Mouse (Mus musculus) layer of hippocampus, postnatal 14 days (tissue): Measurements from ENCODE around the gene Kdm4b. TPM values are rescaled to one million over a fixed set of nuclear protein-coding genes. Genes with fewer than 3 reads are reported as not detected.
A peak's percentile ranks its signal among the peaks of the same experiment; 100 is the strongest.

Experiments used
- DNase-seq, 2 experiments: peaks; one replicate each; pipeline ENCODE4 v3.0.0; 2021 to 2022; ENCODE audit warnings: low spot score in 2 of 2, mixed read lengths in 1 of 2
- long read RNA-seq, 2 experiments: library from polyadenylated mRNA; stranded (forward); transcript quantifications; one replicate each; pipeline ENCODE4 v2.0.0; 2021
- total RNA-seq, 2 experiments: library from RNA; stranded (reverse); gene quantifications; 2 replicates each; pipeline ENCODE4 v1.2.3; 2021

Kdm4b gene
- 10 to 100 TPM; 79.7 to 84.5 TPM for total RNA-seq
- long read RNA-seq, experiment 1, full-length matches to known transcripts: 23 of 100 reads
- long read RNA-seq, experiment 1, partial matches to known transcripts: 27 of 100 reads
- long read RNA-seq, experiment 1, other reads (novel, unspliced or antisense): 50 of 100 reads
- long read RNA-seq, experiment 2, full-length matches to known transcripts: 16 of 92 reads
- long read RNA-seq, experiment 2, partial matches to known transcripts: 19 of 92 reads
- long read RNA-seq, experiment 2, other reads (novel, unspliced or antisense): 57 of 92 reads

GRCm38 (mm10) chr17:56325450-56326152, at the start of gene Kdm4b:
Kdm4b (plus strand) TSS chr17:56326062.
- peak; percentile 97 to 99 for DNase-seq

- peak; percentile 64 to 79 for DNase-seq
Measured at GRCm38 (mm10) chr17:56276643-56277566, 49.0 kb upstream of the Kdm4b start, which contains the start of gene Ticam1. Ticam1 (minus strand) TSS chr17:56276786.

GRCm38 (mm10) chr17:56277567-56277893, 48.3 kb upstream of the Kdm4b start:
- DNase-seq: no peak

- no peak for DNase-seq
Measured at GRCm38 (mm10) chr17:56278340-56278739, 47.5 kb upstream of the Kdm4b start.

GRCm38 (mm10) chr17:56279481-56280155, 46.2 kb upstream of the Kdm4b start:
- DNase-seq: no peak

GRCm38 (mm10) chr17:56281193-56281592, 44.7 kb upstream of the Kdm4b start:
- DNase-seq: no peak

- DNase-seq: peak in 1 of 2 experiments; percentile 67
Measured at GRCm38 (mm10) chr17:56282802-56283201, 43.1 kb upstream of the Kdm4b start.

GRCm38 (mm10) chr17:56283316-56283715, 42.5 kb upstream of the Kdm4b start:
- no peak for DNase-seq

GRCm38 (mm10) chr17:56285995-56286394, 39.9 kb upstream of the Kdm4b start:
- no peak for DNase-seq

GRCm38 (mm10) chr17:56287830-56288229, 38.0 kb upstream of the Kdm4b start:
- DNase-seq: no peak

GRCm38 (mm10) chr17:56288866-56289265, 37.0 kb upstream of the Kdm4b start:
- no peak for DNase-seq

- DNase-seq: no peak
Measured at GRCm38 (mm10) chr17:56289371-56290331, 36.2 kb upstream of the Kdm4b start.

- DNase-seq: peak; percentile 66 to 67
Measured at GRCm38 (mm10) chr17:56290388-56291170, 35.3 kb upstream of the Kdm4b start.

GRCm38 (mm10) chr17:56291171-56291511, 34.7 kb upstream of the Kdm4b start:
- DNase-seq: peak; percentile 63 to 64

GRCm38 (mm10) chr17:56291826-56292475, 33.9 kb upstream of the Kdm4b start:
- no peak for DNase-seq

- no peak for DNase-seq
Measured at GRCm38 (mm10) chr17:56292531-56293222, 33.2 kb upstream of the Kdm4b start, which contains the start of gene Plin3. Plin3 (minus strand) TSS chr17:56292873.

GRCm38 (mm10) chr17:56293291-56293690, 32.6 kb upstream of the Kdm4b start:
- no peak for DNase-seq

GRCm38 (mm10) chr17:56294241-56294640, 31.6 kb upstream of the Kdm4b start:
- no peak for DNase-seq
